Mouse (Mus musculus) liver, embryonic 14.5 days (tissue): ENCODE results near the gene Armc12.

ENCODE experiments used
- CTCF ChIP-seq: IDR thresholded peaks from 2 replicates; pipeline ENCODE4 v1.5.1; 2016; ENCODE audit warnings: antibody characterized with exemption, low read depth, control low read depth
- EP300 ChIP-seq: IDR thresholded peaks from 2 replicates; pipeline ENCODE4 v1.6.1; 2016; ENCODE audit warnings: antibody characterized with exemption, low read depth

DNA sequence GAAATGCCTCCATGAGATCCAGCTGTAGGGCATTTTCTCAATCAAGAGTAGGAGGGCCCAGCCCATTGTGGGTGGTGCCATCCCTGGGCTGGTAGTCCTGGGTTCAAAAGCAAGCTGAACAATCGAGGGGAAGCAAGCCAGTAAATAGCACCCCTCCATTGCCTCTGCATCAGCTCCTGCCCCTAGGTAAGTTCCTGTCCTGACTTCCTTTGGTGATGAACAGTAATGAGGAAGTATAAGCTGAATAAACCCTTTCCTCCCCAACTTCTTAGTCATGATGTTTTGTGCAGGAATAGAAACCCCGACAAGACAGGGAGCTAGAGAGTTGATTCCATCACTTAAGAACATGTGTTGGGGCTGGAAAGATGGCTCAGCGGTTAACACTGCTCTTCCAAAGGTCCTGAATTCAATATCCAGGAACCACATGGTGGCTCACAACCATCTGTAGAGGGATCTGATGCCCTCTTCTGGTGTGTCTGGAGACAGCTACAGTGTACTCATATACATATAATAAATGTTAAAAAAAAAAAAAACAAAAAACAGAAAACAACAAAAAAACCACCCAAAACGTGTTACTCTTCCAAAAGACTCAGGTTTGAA is 5.7 kb upstream of the Armc12 start:
- no peak for TF ChIP-seq CTCF
- TF ChIP-seq EP300 = no peak
